Mouse (Mus musculus) kidney, embryonic 16.5 days (tissue): ENCODE measurements at regions not wholly inside any gene's neighbourhood (a gene's known extent, or its start where the extent isn't known, plus 50 kb on each side); places are given as distances from the start of the nearest gene placed in this dataset.

Experiments used
- ATAC-seq: fragments of 200-750 bp; cut with Nextera tagmentation; 2 replicates; pipeline ENCODE4 v1.8.0; 2017; ENCODE audit warnings: moderate TSS enrichment; ENCODE audit not compliant: low FRiP score, low TSS enrichment
- H3K27ac ChIP-seq: fragments of 300-500 bp; sonication (generic); 2 replicates; pipeline ENCODE4 v1.5.1; 2014; ENCODE audit warnings: low read length
- H3K27me3 ChIP-seq: fragments of 300-500 bp; sonication (generic); 2 replicates; pipeline ENCODE4 v1.6.1; 2014; ENCODE audit warnings: low read length, control low read depth, mixed read lengths; ENCODE audit not compliant: insufficient read depth
- H3K36me3 ChIP-seq: fragments of 300-500 bp; sonication (generic); 2 replicates; pipeline ENCODE4 v1.6.1; 2014; ENCODE audit warnings: low read length, control low read depth, mixed read lengths; ENCODE audit not compliant: insufficient read depth
- H3K4me1 ChIP-seq: fragments of 300-500 bp; sonication (generic); 2 replicates; pipeline ENCODE4 v1.6.1; 2014; ENCODE audit warnings: low read length, control low read depth, mixed read lengths; ENCODE audit not compliant: insufficient read depth
- H3K4me2 ChIP-seq: fragments of 300-500 bp; sonication (generic); replicated peaks from 2 replicates; pipeline ENCODE4 v1.6.1; 2014; ENCODE audit warnings: low read depth, low read length
- H3K4me3 ChIP-seq: fragments of 300-500 bp; sonication (generic); 2 replicates; pipeline ENCODE4 v1.5.1; 2014; ENCODE audit warnings: mild to moderate bottlenecking, low read length
- H3K9ac ChIP-seq: fragments of 300-500 bp; sonication (generic); replicated peaks from 2 replicates; pipeline ENCODE4 v1.6.1; 2014; ENCODE audit warnings: low read length
- H3K9me3 ChIP-seq: fragments of 300-500 bp; sonication (generic); 2 replicates; pipeline ENCODE4 v1.6.1; 2016; ENCODE audit warnings: low read length, control low read depth
- WGBS: fragments of 180-500 bp; shearing (Covaris S2); extraction: QIAGEN DNeasy Blood & Tissue Kit; methylation state at CpG from one replicate; pipeline ENCODE4 v1.1.7; 2014; 5-methylcytosine and 5-hydroxymethylcytosine counted together

DNA sequence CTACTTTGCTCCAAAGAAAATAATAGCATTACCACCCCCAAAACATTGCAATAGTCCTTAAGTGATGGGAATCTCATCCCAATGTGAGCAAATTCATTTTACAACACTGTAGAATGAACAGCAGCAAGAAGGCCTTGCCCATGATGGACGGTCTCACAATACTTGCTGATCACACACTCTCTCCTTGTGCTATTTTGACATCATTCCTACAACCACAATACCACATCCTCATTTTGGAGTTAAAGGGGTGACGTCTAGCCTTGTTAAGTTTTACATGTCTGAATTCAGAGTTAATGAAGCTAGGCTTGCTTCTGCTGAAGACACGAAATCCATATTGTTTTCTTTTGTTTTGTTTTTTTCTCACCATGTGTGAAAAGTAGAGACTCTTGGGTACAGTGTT is 878.2 kb downstream of the Adgrl2 start:
- peaks cover 5% of the 10 kb centered on the region for H3K9me3 ChIP-seq
- H3K9ac ChIP-seq = no peak overlapping the region
- no peaks in the 10 kb centered on the region for H3K4me1 ChIP-seq
- WGBS = 86% methylated on average over 3 of the region's 3 CpGs
- no peak overlapping the region for H3K4me3 ChIP-seq
- H3K4me2 ChIP-seq = no peak overlapping the region
- H3K27me3 ChIP-seq = no peaks in the 10 kb centered on the region
- no peak overlapping the region for H3K27ac ChIP-seq
- no peak for ATAC-seq
- H3K36me3 ChIP-seq = no peaks in the 10 kb centered on the region

DNA sequence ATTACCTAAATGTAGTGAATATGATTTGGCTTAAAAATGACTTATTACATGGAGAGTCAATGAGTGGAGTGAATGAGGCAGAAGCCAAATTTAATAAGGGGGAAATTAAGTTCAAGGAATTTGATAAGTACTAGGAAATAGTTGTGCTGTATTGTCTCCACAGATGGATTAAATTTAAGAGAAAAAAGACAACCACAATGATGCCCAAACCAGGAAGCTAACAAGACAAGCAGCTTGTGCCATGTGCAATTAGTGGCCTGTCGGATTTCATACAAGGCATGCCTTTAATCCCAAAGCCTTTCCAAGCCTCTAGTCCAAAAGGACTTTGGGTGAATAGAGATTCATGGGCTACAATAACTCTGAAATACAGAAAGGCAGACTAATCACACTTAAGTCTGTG is 883.3 kb downstream of the Adgrl2 start:
- Histone ChIP-seq H3K9me3 (peaks cover 5% of the 10 kb centered on the region), H3K4me3 (no peak overlapping the region), H3K36me3 (no peaks in the 10 kb centered on the region), H3K4me1 (no peaks in the 10 kb centered on the region), H3K27me3 (no peaks in the 10 kb centered on the region), H3K9ac (no peak overlapping the region), H3K27ac (no peak overlapping the region), H3K4me2 (no peak overlapping the region)
- no peak for ATAC-seq
- 86% methylated on average over 1 of the region's 1 CpGs for WGBS

DNA sequence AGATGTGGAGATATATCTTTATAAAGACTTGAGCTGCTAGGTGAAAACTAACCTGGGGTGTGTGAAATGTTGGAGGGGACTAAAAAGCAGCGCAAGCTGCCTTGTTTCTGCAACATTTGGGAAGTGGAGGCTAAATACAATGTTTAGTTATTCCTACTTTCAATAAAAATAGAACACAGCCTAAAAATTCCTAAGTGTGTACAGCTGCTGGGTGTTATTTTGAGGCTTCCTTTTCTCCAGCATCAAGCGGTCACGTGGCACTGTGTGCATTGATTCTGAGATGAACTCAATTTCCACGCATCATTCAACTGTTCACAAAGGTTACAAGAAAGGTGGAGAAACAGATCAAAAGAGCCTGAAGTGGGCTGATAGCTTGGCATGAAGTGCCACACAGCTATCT is 896.4 kb downstream of the Adgrl2 start:
- H3K4me3 ChIP-seq = no peak overlapping the region
- no peak overlapping the region for H3K27ac ChIP-seq
- no peak overlapping the region for H3K9ac ChIP-seq
- H3K27me3 ChIP-seq = no peaks in the 10 kb centered on the region
- H3K9me3 ChIP-seq = no peaks in the 10 kb centered on the region
- no peaks in the 10 kb centered on the region for H3K36me3 ChIP-seq
- H3K4me2 ChIP-seq = no peak overlapping the region
- no peak for ATAC-seq
- WGBS = 92% methylated on average over 4 of the region's 4 CpGs
- H3K4me1 ChIP-seq = no peaks in the 10 kb centered on the region

DNA sequence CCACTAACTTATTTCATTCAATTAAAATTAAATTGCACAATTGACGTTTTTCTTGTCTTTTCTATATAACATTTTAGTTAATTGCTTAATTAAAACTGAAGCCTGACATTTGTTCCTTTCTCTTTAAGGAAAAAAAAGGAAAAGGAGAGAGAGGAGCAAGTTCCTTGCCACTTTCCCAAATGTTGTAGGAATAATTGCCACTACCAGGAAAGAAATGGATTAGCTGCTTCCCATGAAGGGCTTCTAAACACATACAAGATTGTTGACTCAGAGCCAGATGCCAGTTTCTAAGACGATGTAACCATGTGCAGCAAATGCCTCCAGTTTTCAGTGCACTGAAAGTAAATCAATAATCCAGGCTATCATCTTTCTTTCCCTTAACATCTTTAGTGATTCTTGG is 914.5 kb downstream of the Adgrl2 start:
- Histone ChIP-seq H3K4me3 (no peak overlapping the region), H3K27ac (no peak overlapping the region), H3K4me1 (no peaks in the 10 kb centered on the region), H3K9me3 (no peaks in the 10 kb centered on the region), H3K27me3 (no peaks in the 10 kb centered on the region), H3K9ac (no peak overlapping the region), H3K36me3 (no peaks in the 10 kb centered on the region), H3K4me2 (no peak overlapping the region)
- no peak for ATAC-seq
- WGBS = 60% methylated on average over 2 of the region's 2 CpGs

DNA sequence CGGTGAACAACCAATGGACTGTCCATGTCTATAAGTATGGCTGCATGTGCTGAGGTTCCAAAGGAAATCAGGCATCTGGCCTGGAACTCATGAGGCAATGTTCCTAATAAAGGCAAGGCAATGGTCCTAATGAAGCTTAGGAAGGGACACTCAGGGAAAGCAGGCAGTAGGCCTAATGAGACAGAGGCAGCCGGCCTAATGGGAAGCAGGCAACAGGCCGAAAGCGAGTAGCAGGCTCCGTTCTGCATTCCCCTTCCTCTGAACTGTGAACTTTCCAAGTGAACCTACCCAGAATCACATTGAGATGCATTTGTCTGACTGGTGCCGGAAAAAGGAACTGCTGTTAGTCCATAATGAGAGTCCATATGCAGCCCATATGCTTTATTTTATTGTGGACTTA is 923.7 kb downstream of the Adgrl2 start:
- Histone ChIP-seq H3K4me2 (no peak overlapping the region), H3K9ac (no peak overlapping the region), H3K4me1 (no peaks in the 10 kb centered on the region), H3K27ac (no peak overlapping the region), H3K4me3 (no peak overlapping the region), H3K27me3 (no peaks in the 10 kb centered on the region), H3K9me3 (no peaks in the 10 kb centered on the region), H3K36me3 (no peaks in the 10 kb centered on the region)
- 96% methylated on average over 6 of the region's 6 CpGs for WGBS
- ATAC-seq = no peak

DNA sequence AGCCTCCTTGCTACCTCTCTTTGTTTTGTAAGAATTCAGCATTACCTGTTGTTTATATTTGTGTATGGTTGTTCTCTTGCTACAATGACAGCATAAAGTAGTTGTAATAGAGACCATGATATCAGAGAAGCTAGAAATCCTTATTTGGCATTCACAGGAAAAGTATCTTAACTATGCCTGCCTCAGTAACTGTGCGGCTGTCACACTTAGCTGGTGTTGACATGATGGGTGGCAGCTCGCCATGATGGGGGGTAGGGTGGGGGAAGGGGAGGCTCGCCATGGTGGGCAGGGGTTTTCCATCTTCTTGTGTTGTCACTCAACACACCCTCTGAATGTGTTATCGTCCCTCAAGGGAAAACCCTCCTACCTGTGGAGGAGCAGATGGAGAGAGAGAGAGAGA is 934.3 kb downstream of the Adgrl2 start:
- Histone ChIP-seq H3K27me3 (no peaks in the 10 kb centered on the region), H3K4me1 (no peaks in the 10 kb centered on the region), H3K27ac (no peak overlapping the region), H3K36me3 (no peaks in the 10 kb centered on the region), H3K4me3 (no peak overlapping the region), H3K9me3 (no peaks in the 10 kb centered on the region), H3K9ac (no peak overlapping the region), H3K4me2 (no peak overlapping the region)
- no peak for ATAC-seq
- 77% methylated on average over 4 of the region's 4 CpGs for WGBS

DNA sequence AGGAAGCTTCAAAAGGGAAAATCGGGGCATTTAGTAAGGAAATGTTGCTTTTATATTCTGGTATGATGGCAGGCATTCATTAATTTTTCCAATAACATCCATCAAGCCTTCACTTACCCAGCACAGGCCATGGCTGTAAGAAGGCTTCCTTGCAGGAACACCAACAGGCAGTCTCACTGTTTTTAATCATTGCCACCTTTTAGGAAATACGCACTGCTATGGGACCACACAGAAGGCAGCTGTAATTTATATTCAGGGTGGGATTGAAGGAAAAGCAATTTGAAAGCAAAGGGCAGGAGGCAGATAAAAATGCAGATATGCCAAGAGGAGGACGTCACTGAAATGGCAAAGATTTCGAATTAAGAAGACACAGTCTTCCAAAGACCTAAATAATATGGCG is 937.8 kb downstream of the Adgrl2 start:
- no peak overlapping the region for H3K4me2 ChIP-seq
- 44% methylated on average over 5 of the region's 5 CpGs for WGBS
- no peaks in the 10 kb centered on the region for H3K4me1 ChIP-seq
- H3K9me3 ChIP-seq = no peaks in the 10 kb centered on the region
- no peak for ATAC-seq
- no peak overlapping the region for H3K9ac ChIP-seq
- no peak overlapping the region for H3K27ac ChIP-seq
- H3K36me3 ChIP-seq = no peaks in the 10 kb centered on the region
- H3K27me3 ChIP-seq = no peaks in the 10 kb centered on the region
- no peak overlapping the region for H3K4me3 ChIP-seq

DNA sequence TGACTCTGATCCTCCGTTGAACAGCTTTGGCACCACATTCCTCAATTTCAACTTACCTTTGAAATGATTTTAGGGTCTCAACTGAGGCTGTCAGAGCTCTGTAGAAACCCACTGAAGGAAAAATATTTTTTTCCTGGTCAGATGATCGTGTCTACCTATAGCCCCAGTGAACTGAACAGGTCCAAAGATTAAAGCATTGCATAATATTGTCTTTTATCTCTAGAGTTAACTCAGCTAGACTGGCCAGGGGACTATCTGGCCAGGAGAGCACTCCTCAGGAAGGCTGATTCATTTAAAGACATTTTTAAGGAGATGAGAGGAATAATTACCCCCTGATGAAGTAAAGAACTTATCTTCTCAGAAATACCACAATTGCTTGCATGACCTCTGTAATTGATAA is 942.1 kb downstream of the Adgrl2 start:
- H3K9ac ChIP-seq = no peak overlapping the region
- no peak for ATAC-seq
- no peak overlapping the region for H3K4me2 ChIP-seq
- H3K36me3 ChIP-seq = no peaks in the 10 kb centered on the region
- no peak overlapping the region for H3K27ac ChIP-seq
- H3K4me1 ChIP-seq = no peaks in the 10 kb centered on the region
- no peak overlapping the region for H3K4me3 ChIP-seq
- H3K9me3 ChIP-seq = no peaks in the 10 kb centered on the region
- WGBS = 88% methylated on average over 2 of the region's 2 CpGs
- no peaks in the 10 kb centered on the region for H3K27me3 ChIP-seq

DNA sequence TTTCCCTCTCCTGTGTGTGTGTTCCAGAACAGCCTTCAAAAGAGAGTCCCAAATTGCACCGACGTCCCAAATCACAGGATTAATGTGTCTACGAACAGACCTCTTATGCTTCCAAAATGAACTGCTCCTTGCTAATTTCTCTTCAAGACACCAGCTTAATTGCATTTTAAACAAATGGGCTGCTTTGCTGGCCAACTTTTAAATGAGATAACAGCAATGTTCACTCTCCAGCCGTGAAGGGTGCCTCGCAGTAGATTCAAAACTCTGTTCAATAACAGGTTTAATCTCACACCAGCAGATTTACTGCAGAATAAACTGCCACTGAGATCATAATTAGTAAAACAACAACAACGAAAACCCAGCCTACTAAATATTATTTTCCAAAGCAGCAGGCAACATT is 957.8 kb downstream of the Adgrl2 start:
- Histone ChIP-seq H3K36me3 (no peaks in the 10 kb centered on the region), H3K4me3 (no peak overlapping the region), H3K4me2 (no peak overlapping the region), H3K9me3 (no peaks in the 10 kb centered on the region), H3K27ac (no peak overlapping the region), H3K27me3 (no peaks in the 10 kb centered on the region), H3K9ac (no peak overlapping the region), H3K4me1 (no peaks in the 10 kb centered on the region)
- WGBS = 77% methylated on average over 6 of the region's 6 CpGs
- no peak for ATAC-seq

DNA sequence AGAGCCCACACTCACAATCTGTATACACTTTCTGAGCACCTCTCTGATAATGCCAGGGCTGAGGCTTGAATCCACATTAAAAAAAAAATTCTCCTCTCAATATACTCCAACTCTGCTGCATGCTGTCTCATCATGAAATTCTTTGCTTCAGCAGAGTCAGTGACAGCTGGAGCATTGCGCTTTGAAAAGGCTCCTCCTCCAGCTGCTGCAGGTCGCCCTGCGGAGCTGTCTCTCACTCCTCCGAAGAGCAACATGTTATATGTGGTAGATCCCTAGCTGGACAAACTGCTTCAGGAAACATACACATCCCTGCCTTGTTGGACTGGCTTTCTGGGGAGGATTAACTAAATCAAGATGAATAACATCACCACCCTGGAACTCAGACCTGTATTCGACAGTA is 984.5 kb downstream of the Adgrl2 start:
- Histone ChIP-seq H3K27ac (no peak overlapping the region), H3K4me2 (peak overlapping the region; percentile 26; the same call in 1 of the 2 replicates), H3K9me3 (no peaks in the 10 kb centered on the region), H3K4me3 (no peak overlapping the region), H3K27me3 (no peaks in the 10 kb centered on the region), H3K4me1 (peaks cover 5% of the 10 kb centered on the region; the same call in 1 of the 2 replicates), H3K36me3 (no peaks in the 10 kb centered on the region), H3K9ac (no peak overlapping the region)
- WGBS = 23% methylated on average over 5 of the region's 5 CpGs
- peak; percentile 59; the same call in 1 of the 2 replicates for ATAC-seq

DNA sequence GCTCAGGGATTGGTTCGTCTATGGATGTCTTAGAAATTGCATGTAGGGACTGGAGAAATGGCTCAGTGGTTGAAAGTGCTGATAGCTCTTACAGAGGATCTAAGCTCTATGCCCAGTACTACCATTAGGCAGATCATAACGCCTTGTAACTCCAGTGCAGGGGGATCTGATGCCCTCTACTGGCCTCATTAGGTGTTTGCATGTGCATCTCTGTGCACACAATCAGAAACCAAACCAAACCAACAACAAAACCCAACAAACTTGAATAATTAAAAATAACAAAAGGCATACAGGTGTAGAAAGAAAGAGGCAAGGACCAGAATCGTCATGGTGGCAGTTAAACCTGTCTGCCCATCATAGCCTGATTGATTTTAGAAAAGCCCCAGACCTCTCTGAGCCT is 986.3 kb downstream of the Adgrl2 start:
- Histone ChIP-seq H3K4me3 (no peak overlapping the region), H3K27ac (no peak overlapping the region), H3K9me3 (no peaks in the 10 kb centered on the region), H3K27me3 (no peaks in the 10 kb centered on the region), H3K4me2 (no peak overlapping the region), H3K36me3 (no peaks in the 10 kb centered on the region), H3K9ac (no peak overlapping the region), H3K4me1 (peaks cover 7% of the 10 kb centered on the region; the same call in 1 of the 2 replicates)
- ATAC-seq = no peak
- 65% methylated on average over 3 of the region's 3 CpGs for WGBS
